Mouse (Mus musculus) lung, adult 2 months (tissue): ENCODE results near the gene Evi2b. TPM values are rescaled to one million over a fixed set of nuclear protein-coding genes. Genes with fewer than 3 reads are reported as not detected.

Experiments used
- DNase-seq: peaks from one replicate; pipeline ENCODE4 v3.0.0; 2022
- H3K4me1 ChIP-seq: fragments of 200-500 bp; 2 replicates; pipeline ENCODE4 v1.6.1; 2011; ENCODE audit warnings: low read length; ENCODE audit not compliant: control insufficient read depth, insufficient read depth
- H3K4me3 ChIP-seq: fragments of 200-500 bp; replicated peaks from 2 replicates; pipeline ENCODE3; 2011; ENCODE audit warnings: low read depth, mild to moderate bottlenecking, control low read depth, low read length; ENCODE audit errors: extremely low read depth
- CTCF ChIP-seq: fragments of 200-500 bp; IDR thresholded peaks from 2 replicates; pipeline ENCODE4 v1.5.1; 2011; ENCODE audit warnings: mild to moderate bottlenecking, low read length, control low read depth; ENCODE audit not compliant: insufficient read depth
- POLR2A ChIP-seq: fragments of 200-500 bp; IDR thresholded peaks from 2 replicates; pipeline ENCODE4 v1.6.1; 2011; ENCODE audit warnings: low read depth, mild to moderate bottlenecking, control low read depth, low read length, borderline replicate concordance; ENCODE audit errors: extremely low read depth
- WGBS: fragments of 180-500 bp; shearing (Covaris S2); methylation state at CpG from one replicate; pipeline ENCODE4 v1.1.7; 2018; 5-methylcytosine and 5-hydroxymethylcytosine counted together
- polyA plus RNA-seq: library from polyadenylated mRNA; depleted of rRNA; stranded (reverse); fragments of >200 nt; gene quantifications from 2 replicates; pipeline ENCODE4 v1.2.3, GENCODE M21; 2012; rRNA removed

The Evi2b gene
- polyA plus RNA-seq = 11.8 and 24.4 TPM in 2 replicates

DNA sequence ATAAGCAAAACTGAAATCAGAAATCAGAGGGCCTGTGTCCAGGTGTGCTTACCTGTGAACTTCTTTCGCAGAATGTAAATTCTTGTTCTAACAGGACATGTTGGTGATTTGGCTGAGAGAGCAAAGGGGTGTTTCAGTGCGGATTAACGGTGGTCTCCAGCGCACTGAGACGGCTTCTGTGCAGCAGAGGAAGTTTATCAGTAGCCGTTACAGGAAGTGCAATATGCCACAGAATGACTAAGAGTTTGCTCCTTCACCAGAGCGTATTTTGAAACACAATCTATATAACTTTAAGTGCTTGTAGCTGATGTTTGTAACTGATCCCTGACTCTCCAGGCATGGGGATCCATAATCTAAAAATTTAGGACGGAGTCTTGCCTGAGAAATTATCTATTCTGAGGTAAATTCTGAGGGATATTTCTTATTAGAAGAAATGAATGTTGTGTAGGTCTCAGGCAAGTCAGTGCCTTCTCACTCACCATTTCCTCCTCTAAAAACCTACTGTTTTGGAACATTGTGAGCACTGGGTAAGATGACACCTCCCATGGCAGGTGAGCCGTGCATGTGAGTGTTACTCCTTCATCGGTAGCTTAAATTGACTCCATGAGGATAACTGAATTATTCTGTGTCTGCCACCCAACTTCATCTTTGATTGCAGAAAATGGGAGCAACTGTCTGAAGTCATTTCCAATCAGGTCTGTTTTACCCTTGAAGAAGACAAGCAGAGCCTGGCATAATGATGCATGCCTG is at the start of gene Evi2b:
Gene Evi2b (minus strand): TSS at position 203 of the 750 bp plus-strand sequence.
- no peak for DNase-seq
- 51% methylated on average over 10 of the region's 10 CpGs for WGBS
- Histone ChIP-seq H3K4me3 (peak within 1 kb of the TSS; percentile 56), H3K4me1 (peaks cover 2% of the 10 kb centered on the region; the same call in 1 of the 2 replicates)
- TF ChIP-seq CTCF (no peak), POLR2A (peak; percentile 46; the same call in 1 of the 2 replicates)

DNA sequence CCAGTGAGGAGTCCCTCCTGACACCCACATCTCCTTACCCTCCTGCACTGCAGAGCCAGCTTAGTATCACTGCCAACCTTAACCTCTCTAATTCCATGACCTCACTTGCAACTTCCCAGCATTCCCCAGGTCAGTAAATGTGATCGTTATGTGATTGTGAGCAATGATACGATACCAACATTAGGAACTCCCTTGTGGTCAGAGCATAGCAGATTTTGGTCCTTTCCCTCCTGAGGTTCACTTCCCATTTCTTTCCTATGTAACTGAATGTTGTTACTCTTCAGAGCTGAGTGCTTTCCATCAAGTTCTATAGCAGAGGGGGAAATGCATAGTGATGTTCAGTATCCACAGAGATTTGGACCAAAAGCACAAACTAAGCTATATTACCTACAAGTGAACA is 46.8 kb upstream of the Evi2b start:
- Histone ChIP-seq H3K4me1 (no peaks in the 10 kb centered on the region), H3K4me3 (no peak overlapping the region)
- no peak for TF ChIP-seq POLR2A
- TF ChIP-seq CTCF = no peak
- WGBS = 93% methylated on average over 2 of the region's 2 CpGs
- no peak for DNase-seq

GRCm38 (mm10) chr11:79568197-79568911 is 44.8 kb upstream of the Evi2b start:
- Histone ChIP-seq H3K4me1 (no peaks in the 10 kb centered on the region), H3K4me3 (no peak overlapping the region)
- 87% methylated on average over 11 of the region's 11 CpGs for WGBS
- no peak for DNase-seq
- TF ChIP-seq POLR2A (no peak), CTCF (no peak)

GRCm38 (mm10) chr11:79566947-79567346 is 43.4 kb upstream of the Evi2b start:
- DNase-seq = no peak
- Histone ChIP-seq H3K4me1 (no peaks in the 10 kb centered on the region), H3K4me3 (no peak overlapping the region)
- TF ChIP-seq POLR2A (no peak), CTCF (no peak)
- 72% methylated on average over 1 of the region's 1 CpGs for WGBS

GRCm38 (mm10) chr11:79563493-79563892 is 39.9 kb upstream of the Evi2b start:
- DNase-seq = no peak
- TF ChIP-seq POLR2A (no peak), CTCF (no peak)
- no peaks in the 10 kb centered on the region for H3K4me1 ChIP-seq
- WGBS = 94% methylated on average over 7 of the region's 7 CpGs
- no peak overlapping the region for H3K4me3 ChIP-seq

- Histone ChIP-seq H3K4me3 (no peak overlapping the region), H3K4me1 (no peaks in the 10 kb centered on the region)
- DNase-seq = no peak
- WGBS = 86% methylated on average over 4 of the region's 4 CpGs
- TF ChIP-seq CTCF (no peak), POLR2A (no peak)
Observed at GRCm38 (mm10) chr11:79560536-79560935, 37.0 kb upstream of the Evi2b start.

- no peak overlapping the region for H3K4me3 ChIP-seq
- TF ChIP-seq POLR2A (no peak), CTCF (no peak)
- WGBS = 78% methylated on average over 1 of the region's 1 CpGs
- no peak for DNase-seq
- no peaks in the 10 kb centered on the region for H3K4me1 ChIP-seq
Observed at GRCm38 (mm10) chr11:79552622-79553021, 29.1 kb upstream of the Evi2b start.

DNA sequence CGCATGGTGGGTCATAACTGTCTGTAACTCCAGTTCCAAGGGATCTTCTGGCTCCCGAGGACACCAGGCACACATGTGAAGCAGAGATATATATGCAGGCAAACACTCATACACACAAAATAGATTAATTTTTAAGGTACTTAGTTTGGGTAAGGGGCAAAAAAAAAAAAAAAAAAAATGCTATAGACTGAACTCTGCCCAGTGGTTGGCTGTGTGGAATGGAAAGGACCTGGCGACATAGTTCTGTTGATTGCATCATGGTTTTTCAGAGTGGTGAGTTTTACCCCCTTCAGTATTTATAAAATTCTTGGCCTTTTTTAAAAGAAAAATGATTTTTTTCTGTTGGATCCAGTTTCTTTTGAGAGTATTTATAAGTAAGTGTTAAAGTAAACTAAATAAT is 12.7 kb upstream of the Evi2b start:
- DNase-seq = no peak
- H3K4me1 ChIP-seq = peaks cover 3% of the 10 kb centered on the region; the same call in 1 of the 2 replicates
- 88% methylated on average over 3 of the region's 3 CpGs for WGBS
- no peak for TF ChIP-seq CTCF
- no peak for TF ChIP-seq POLR2A
- no peak overlapping the region for H3K4me3 ChIP-seq

DNA sequence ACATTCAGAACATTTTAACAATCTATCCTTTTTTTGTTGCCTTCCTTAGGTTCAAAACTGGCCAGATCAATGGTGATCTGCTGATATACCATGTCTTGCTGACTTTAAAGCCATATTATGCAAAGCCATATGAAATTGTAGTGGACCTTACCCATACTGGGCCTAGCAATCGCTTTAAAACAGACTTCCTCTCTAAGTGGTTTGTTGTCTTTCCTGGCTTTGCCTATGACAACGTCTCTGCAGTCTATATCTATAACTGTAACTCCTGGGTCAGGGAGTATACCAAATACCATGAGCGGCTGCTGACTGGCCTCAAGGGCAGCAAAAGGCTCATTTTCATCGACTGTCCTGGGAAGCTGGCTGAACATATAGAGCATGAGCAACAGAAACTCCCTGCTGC is 12.0 kb upstream of the Evi2b start:
- DNase-seq = no peak
- TF ChIP-seq CTCF (no peak), POLR2A (no peak)
- WGBS = 77% methylated on average over 4 of the region's 4 CpGs
- H3K4me1 ChIP-seq = peaks cover 3% of the 10 kb centered on the region; the same call in 1 of the 2 replicates
- no peak overlapping the region for H3K4me3 ChIP-seq

GRCm38 (mm10) chr11:79533950-79534690 is 10.6 kb upstream of the Evi2b start:
- TF ChIP-seq CTCF (no peak), POLR2A (no peak)
- no peak overlapping the region for H3K4me3 ChIP-seq
- WGBS = 51% methylated on average over 8 of the region's 8 CpGs
- no peak for DNase-seq
- peaks cover 3% of the 10 kb centered on the region; the same call in 1 of the 2 replicates for H3K4me1 ChIP-seq
